Mouse (Mus musculus) thymus, adult 2 months (tissue): Measurements from ENCODE around the gene Ccdc82.

Experiments
- CTCF ChIP-seq: fragments of 200-500 bp; IDR thresholded peaks from 2 replicates; pipeline ENCODE4 v1.5.1; 2012; ENCODE audit warnings: mild to moderate bottlenecking, control low read depth, low read length, moderate library complexity, borderline replicate concordance; ENCODE audit not compliant: control insufficient read depth, poor library complexity, insufficient read depth; ENCODE audit errors: extremely low read depth
- POLR2A ChIP-seq: fragments of 200-500 bp; IDR thresholded peaks from 2 replicates; pipeline ENCODE4 v1.6.1; 2012; ENCODE audit warnings: mild to moderate bottlenecking, low read length, control low read depth, moderate library complexity; ENCODE audit not compliant: control insufficient read depth, poor library complexity, insufficient read depth; ENCODE audit errors: extremely low read depth

DNA sequence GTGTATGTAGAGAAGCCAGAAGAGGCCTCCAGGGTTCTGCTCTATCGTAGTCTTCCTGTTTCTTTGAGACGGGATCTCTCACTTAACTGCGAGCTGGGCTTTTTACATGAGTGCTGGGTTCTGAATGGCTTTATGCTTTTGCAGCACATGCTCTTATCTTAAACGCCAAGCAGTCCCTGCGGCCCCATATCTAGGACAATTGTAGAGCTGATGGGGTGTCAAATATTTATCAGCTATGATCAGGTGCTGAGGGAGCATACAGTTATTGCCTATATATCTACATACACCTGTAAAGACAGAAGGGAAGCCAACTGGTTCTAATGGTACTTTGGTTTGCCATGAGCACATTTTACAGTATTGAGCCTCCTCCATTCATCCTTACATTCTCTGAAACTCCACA, 43.1 kb upstream of the Ccdc82 start:
- TF ChIP-seq CTCF (no peak), POLR2A (no peak)
